Mouse (Mus musculus) right cerebral cortex, postnatal 4 days (tissue): ENCODE measurements around the gene Spem1.

ENCODE experiments used
- DNase-seq: peaks from one replicate; pipeline ENCODE4 v3.0.0-alpha.2; 2022

Gene Spem1

GRCm38 (mm10) chr11:69799394-69800137, 22.4 kb downstream of the Spem1 start:
- no peak for DNase-seq

GRCm38 (mm10) chr11:69797924-69798323, 24.1 kb downstream of the Spem1 start:
- DNase-seq: no peak

- no peak for DNase-seq
Measured at GRCm38 (mm10) chr11:69795983-69796435, 26.0 kb downstream of the Spem1 start.

- peak; percentile 79 for DNase-seq
Measured at GRCm38 (mm10) chr11:69795168-69795982, 26.6 kb downstream of the Spem1 start, which contains the start of gene Chrnb1. Gene Chrnb1, minus strand, starts transcription at chr11:69795943.

GRCm38 (mm10) chr11:69793429-69793828, 28.6 kb downstream of the Spem1 start:
- DNase-seq: no peak

- no peak for DNase-seq
Measured at GRCm38 (mm10) chr11:69791420-69791819, 30.6 kb downstream of the Spem1 start.

- DNase-seq: no peak
Measured at GRCm38 (mm10) chr11:69789431-69789830, 32.5 kb downstream of the Spem1 start.

- DNase-seq: no peak
Measured at GRCm38 (mm10) chr11:69787306-69787705, 34.7 kb downstream of the Spem1 start.

GRCm38 (mm10) chr11:69784793-69785272, 37.1 kb downstream of the Spem1 start:
- DNase-seq: no peak

GRCm38 (mm10) chr11:69781828-69782227, 40.2 kb downstream of the Spem1 start:
- no peak for DNase-seq

GRCm38 (mm10) chr11:69778985-69779384, 43.0 kb downstream of the Spem1 start:
- no peak for DNase-seq

- no peak for DNase-seq
Measured at GRCm38 (mm10) chr11:69778258-69778982, 43.6 kb downstream of the Spem1 start.

GRCm38 (mm10) chr11:69777504-69778257, 44.3 kb downstream of the Spem1 start:
- DNase-seq: no peak

GRCm38 (mm10) chr11:69776488-69776887, 45.5 kb downstream of the Spem1 start:
- no peak for DNase-seq

GRCm38 (mm10) chr11:69775716-69776115, 46.3 kb downstream of the Spem1 start:
- DNase-seq: no peak

GRCm38 (mm10) chr11:69774961-69775360, 47.0 kb downstream of the Spem1 start:
- no peak for DNase-seq
